Mouse (Mus musculus): ENCODE data around the gene Ptpn22. TPM values are rescaled to one million over a fixed set of nuclear protein-coding genes. Genes with fewer than 3 reads are reported as not detected.

Ptpn22 gene
- polyA plus RNA-seq, 1 experiment from 2014 or later = 0.27 TPM

- peak; percentile 100 for ATAC-seq (ENCODE audit: low FRiP score)
- Histone ChIP-seq H3K27me3 (no peaks in the 10 kb centered on the region), H3K4me2 (replicated peaks) (peak within 1 kb of the TSS; percentile 75), H3K9ac (peak within 1 kb of the TSS; percentile 96), H3K4me3 (peak within 1 kb of the TSS; percentile 96), H3K4me1 (peaks cover 11% of the 10 kb centered on the region), H3K36me3 (no peaks in the 10 kb centered on the region), H3K27ac (peak within 1 kb of the TSS; percentile 95), H3K9me3 (replicated peaks) (no peaks in the 10 kb centered on the region)
- WGBS = under 1% methylated on average over 48 of the region's 55 CpGs
Measured at GRCm38 (mm10) chr3:103914010-103914669, 54.5 kb downstream of the Ptpn22 start, which contains the start of gene Rsbn1. Rsbn1 (plus strand) TSS chr3:103914120.

GRCm38 (mm10) chr3:103914732-103915508, 55.3 kb downstream of the Ptpn22 start:
- peaks cover 11% of the 10 kb centered on the region for H3K4me1 ChIP-seq
- peak overlapping the region; percentile 95 for H3K27ac ChIP-seq
- peak; percentile 53 for ATAC-seq (ENCODE audit: low FRiP score)
- peak overlapping the region; percentile 96 for H3K4me3 ChIP-seq
- peak overlapping the region; percentile 75 for H3K4me2 ChIP-seq (replicated peaks)
- H3K9me3 ChIP-seq (replicated peaks) = no peaks in the 10 kb centered on the region
- H3K36me3 ChIP-seq = no peaks in the 10 kb centered on the region
- WGBS = under 1% methylated on average over 60 of the region's 60 CpGs
- H3K27me3 ChIP-seq = no peaks in the 10 kb centered on the region
- peak overlapping the region; percentile 96 for H3K9ac ChIP-seq

- H3K27ac ChIP-seq = peak overlapping the region; percentile 95; the same call in 1 of the 2 replicates
Measured at GRCm38 (mm10) chr3:103915509-103915896, 55.9 kb downstream of the Ptpn22 start.

GRCm38 (mm10) chr3:103916205-103916838, 56.7 kb downstream of the Ptpn22 start:
- Histone ChIP-seq H3K36me3 (no peaks in the 10 kb centered on the region), H3K27me3 (no peaks in the 10 kb centered on the region), H3K27ac (no peak overlapping the region), H3K9me3 (replicated peaks) (no peaks in the 10 kb centered on the region), H3K4me3 (peak overlapping the region; percentile 96), H3K4me1 (peaks cover 11% of the 10 kb centered on the region), H3K4me2 (replicated peaks) (peak overlapping the region; percentile 75), H3K9ac (peak overlapping the region; percentile 33)
- WGBS = 46% methylated on average over 5 of the region's 5 CpGs
- ATAC-seq (ENCODE audit: low FRiP score) = no peak

More at GRCm38 (mm10) chr3:103915509-103915896, 55.9 kb downstream of the Ptpn22 start:
- H3K9me3 ChIP-seq (replicated peaks) = no peaks in the 10 kb centered on the region
- no peak for ATAC-seq (ENCODE audit: low FRiP score)
- H3K4me3 ChIP-seq = peak overlapping the region; percentile 96
- 10% methylated on average over 7 of the region's 7 CpGs for WGBS
- no peaks in the 10 kb centered on the region for H3K27me3 ChIP-seq
- H3K36me3 ChIP-seq = no peaks in the 10 kb centered on the region
- peaks cover 11% of the 10 kb centered on the region for H3K4me1 ChIP-seq
- peak overlapping the region; percentile 75 for H3K4me2 ChIP-seq (replicated peaks)
- peak overlapping the region; percentile 96 for H3K9ac ChIP-seq

GRCm38 (mm10) chr3:103916839-103917237, 57.2 kb downstream of the Ptpn22 start:
- H3K27ac ChIP-seq = no peak overlapping the region
- no peaks in the 10 kb centered on the region for H3K9me3 ChIP-seq (replicated peaks)
- H3K4me3 ChIP-seq = peak overlapping the region; percentile 96
- H3K27me3 ChIP-seq = no peaks in the 10 kb centered on the region
- H3K4me2 ChIP-seq (replicated peaks) = peak overlapping the region; percentile 75
- WGBS = 77% methylated on average over 3 of the region's 3 CpGs
- no peak for ATAC-seq (ENCODE audit: low FRiP score)
- peaks cover 11% of the 10 kb centered on the region for H3K4me1 ChIP-seq
- H3K36me3 ChIP-seq = no peaks in the 10 kb centered on the region
- H3K9ac ChIP-seq = peak overlapping the region; percentile 33; the same call in 1 of the 2 replicates

- peaks cover 18% of the 10 kb centered on the region for H3K4me1 ChIP-seq
- no peaks in the 10 kb centered on the region for H3K27me3 ChIP-seq
- WGBS = 94% methylated on average over 1 of the region's 1 CpGs
- ATAC-seq (ENCODE audit: low FRiP score) = no peak
- no peaks in the 10 kb centered on the region for H3K36me3 ChIP-seq
- H3K4me2 ChIP-seq (replicated peaks) = no peak overlapping the region
- H3K4me3 ChIP-seq = no peak overlapping the region
- no peaks in the 10 kb centered on the region for H3K9me3 ChIP-seq (replicated peaks)
- no peak overlapping the region for H3K9ac ChIP-seq
- H3K27ac ChIP-seq = no peak overlapping the region
Measured at GRCm38 (mm10) chr3:103920094-103920493, 60.5 kb downstream of the Ptpn22 start.

GRCm38 (mm10) chr3:103925302-103925701, 65.7 kb downstream of the Ptpn22 start:
- peaks cover 5% of the 10 kb centered on the region; the same call in 1 of the 2 replicates for H3K36me3 ChIP-seq
- H3K27ac ChIP-seq = no peak overlapping the region
- WGBS = 85% methylated on average over 3 of the region's 3 CpGs

GRCm38 (mm10) chr3:103927511-103927910, 67.9 kb downstream of the Ptpn22 start:
- Histone ChIP-seq H3K4me3 (no peak overlapping the region), H3K4me1 (peaks cover 4% of the 10 kb centered on the region), H3K27ac (no peak overlapping the region), H3K27me3 (no peaks in the 10 kb centered on the region), H3K9me3 (replicated peaks) (no peaks in the 10 kb centered on the region), H3K4me2 (replicated peaks) (no peak overlapping the region), H3K9ac (no peak overlapping the region), H3K36me3 (peaks cover 14% of the 10 kb centered on the region)
- WGBS = 51% methylated on average over 6 of the region's 6 CpGs
- no peak for ATAC-seq (ENCODE audit: low FRiP score)

More at GRCm38 (mm10) chr3:103925302-103925701, 65.7 kb downstream of the Ptpn22 start:
- no peak overlapping the region for H3K9ac ChIP-seq
- no peaks in the 10 kb centered on the region for H3K9me3 ChIP-seq (replicated peaks)
- no peak for ATAC-seq (ENCODE audit: low FRiP score)
- peaks cover 7% of the 10 kb centered on the region for H3K4me1 ChIP-seq
- no peaks in the 10 kb centered on the region for H3K27me3 ChIP-seq
- H3K4me2 ChIP-seq (replicated peaks) = no peak overlapping the region
- no peak overlapping the region for H3K4me3 ChIP-seq

GRCm38 (mm10) chr3:103944794-103945562, 85.4 kb downstream of the Ptpn22 start:
- no peak overlapping the region for H3K9ac ChIP-seq
- no peak overlapping the region for H3K27ac ChIP-seq
- no peaks in the 10 kb centered on the region for H3K4me1 ChIP-seq
- H3K4me2 ChIP-seq (replicated peaks) = no peak overlapping the region
- no peaks in the 10 kb centered on the region for H3K9me3 ChIP-seq (replicated peaks)
- no peaks in the 10 kb centered on the region for H3K36me3 ChIP-seq
- no peak for ATAC-seq (ENCODE audit: low FRiP score)
- WGBS = 97% methylated on average over 1 of the region's 1 CpGs
- H3K27me3 ChIP-seq = no peaks in the 10 kb centered on the region
- no peak overlapping the region for H3K4me3 ChIP-seq

- no peaks in the 10 kb centered on the region for H3K4me1 ChIP-seq
- WGBS = 90% methylated on average over 7 of the region's 7 CpGs
Measured at GRCm38 (mm10) chr3:103948666-103949065, 89.1 kb downstream of the Ptpn22 start.

GRCm38 (mm10) chr3:103960622-103961021, 101.0 kb downstream of the Ptpn22 start:
- no peak for ATAC-seq (ENCODE audit: low FRiP score)
- no peak overlapping the region for H3K4me2 ChIP-seq (replicated peaks)
- H3K9me3 ChIP-seq (replicated peaks) = no peaks in the 10 kb centered on the region
- 88% methylated on average over 3 of the region's 3 CpGs for whole genome bisulfite sequencing
- no peak overlapping the region for H3K27ac ChIP-seq
- no peaks in the 10 kb centered on the region for H3K4me1 ChIP-seq
- H3K27me3 ChIP-seq = no peaks in the 10 kb centered on the region
- no peak overlapping the region for H3K4me3 ChIP-seq
- no peak overlapping the region for H3K9ac ChIP-seq
- H3K36me3 ChIP-seq = peaks cover 7% of the 10 kb centered on the region

More at GRCm38 (mm10) chr3:103948666-103949065, 89.1 kb downstream of the Ptpn22 start:
- ATAC-seq (ENCODE audit: low FRiP score) = no peak
- Histone ChIP-seq H3K9me3 (replicated peaks) (no peaks in the 10 kb centered on the region), H3K4me2 (replicated peaks) (no peak overlapping the region), H3K9ac (no peak overlapping the region), H3K4me3 (no peak overlapping the region), H3K27ac (no peak overlapping the region), H3K27me3 (no peaks in the 10 kb centered on the region), H3K36me3 (no peaks in the 10 kb centered on the region)
